Mouse (Mus musculus): ENCODE measurements around the gene Desi2. TPM values are rescaled to one million over a fixed set of nuclear protein-coding genes. Genes with fewer than 3 reads are reported as not detected.
"Not testable (repeated sequence)": the region's sequence is repeated elsewhere in the genome, so short reads cannot be mapped to it uniquely, and the experiment has no call there.

The Desi2 gene
- polyA plus RNA-seq, 1 experiment: 54.9 TPM

- Histone ChIP-seq H3K27ac (ENCODE audit: insufficient read depth, low read length) (no peak overlapping the region), H3K4me1 (ENCODE audit: control insufficient read depth, insufficient read depth, low read length) (no peaks in the 10 kb centered on the region), H3K4me3 (ENCODE audit: insufficient read depth, low read length) (no peak overlapping the region)
- no peak for TF ChIP-seq POLR2A (IDR thresholded peaks at IDR 0.05; ENCODE audit: low read depth, low read length)
- no peak for TF ChIP-seq CTCF (IDR thresholded peaks at IDR 0.05; ENCODE audit: borderline replicate concordance, insufficient read depth, low read length)
These were observed 69.1 kb downstream of the Desi2 start for GRCm38 (mm10) chr1:178256351-178256750.

- no peak overlapping the region for H3K4me3 ChIP-seq (ENCODE audit: insufficient read depth, low read length)
- H3K4me1 ChIP-seq (ENCODE audit: control insufficient read depth, insufficient read depth, low read length): no peaks in the 10 kb centered on the region
- TF ChIP-seq CTCF (IDR thresholded peaks at IDR 0.05; ENCODE audit: borderline replicate concordance, insufficient read depth, low read length) (no peak), POLR2A (IDR thresholded peaks at IDR 0.05; ENCODE audit: low read depth, low read length) (no peak)
- H3K27ac ChIP-seq (ENCODE audit: insufficient read depth, low read length): no peak overlapping the region
These were observed 71.6 kb downstream of the Desi2 start for GRCm38 (mm10) chr1:178258821-178259220.

GRCm38 (mm10) chr1:178265381-178265780, 78.2 kb downstream of the Desi2 start:
- H3K4me1 ChIP-seq (ENCODE audit: control insufficient read depth, insufficient read depth, low read length); H3K27ac ChIP-seq (ENCODE audit: insufficient read depth, low read length); H3K4me3 ChIP-seq (ENCODE audit: insufficient read depth, low read length): not testable (repeated sequence)

GRCm38 (mm10) chr1:178270635-178271034, 83.4 kb downstream of the Desi2 start:
- no peak overlapping the region for H3K27ac ChIP-seq (ENCODE audit: insufficient read depth, low read length)
- H3K4me1 ChIP-seq (ENCODE audit: control insufficient read depth, insufficient read depth, low read length): no peaks in the 10 kb centered on the region
- no peak overlapping the region for H3K4me3 ChIP-seq (ENCODE audit: insufficient read depth, low read length)
- TF ChIP-seq CTCF (IDR thresholded peaks at IDR 0.05; ENCODE audit: borderline replicate concordance, insufficient read depth, low read length): no peak
- no peak for TF ChIP-seq POLR2A (IDR thresholded peaks at IDR 0.05; ENCODE audit: low read depth, low read length)

- no peak for TF ChIP-seq CTCF (IDR thresholded peaks at IDR 0.05; ENCODE audit: borderline replicate concordance, insufficient read depth, low read length)
- TF ChIP-seq POLR2A (IDR thresholded peaks at IDR 0.05; ENCODE audit: low read depth, low read length): no peak
- Histone ChIP-seq H3K27ac (ENCODE audit: insufficient read depth, low read length) (no peak overlapping the region), H3K4me1 (ENCODE audit: control insufficient read depth, insufficient read depth, low read length) (no peaks in the 10 kb centered on the region), H3K4me3 (ENCODE audit: insufficient read depth, low read length) (no peak overlapping the region; the same call in 1 of the 2 replicates)
These were observed 88.0 kb downstream of the Desi2 start for GRCm38 (mm10) chr1:178275174-178275730.

GRCm38 (mm10) chr1:178275738-178276053, 88.5 kb downstream of the Desi2 start:
- H3K4me3 ChIP-seq (ENCODE audit: insufficient read depth, low read length): peak overlapping the region; percentile 16
- H3K4me1 ChIP-seq (ENCODE audit: control insufficient read depth, insufficient read depth, low read length): no peaks in the 10 kb centered on the region
- no peak for TF ChIP-seq CTCF (IDR thresholded peaks at IDR 0.05; ENCODE audit: borderline replicate concordance, insufficient read depth, low read length)
- TF ChIP-seq POLR2A (IDR thresholded peaks at IDR 0.05; ENCODE audit: low read depth, low read length): no peak
- H3K27ac ChIP-seq (ENCODE audit: insufficient read depth, low read length): no peak overlapping the region

- Histone ChIP-seq H3K27ac (ENCODE audit: insufficient read depth, low read length) (no peak overlapping the region), H3K4me3 (ENCODE audit: insufficient read depth, low read length) (peak overlapping the region; percentile 16), H3K4me1 (ENCODE audit: control insufficient read depth, insufficient read depth, low read length) (no peaks in the 10 kb centered on the region)
- no peak for TF ChIP-seq CTCF (IDR thresholded peaks at IDR 0.05; ENCODE audit: borderline replicate concordance, insufficient read depth, low read length)
- no peak for TF ChIP-seq POLR2A (IDR thresholded peaks at IDR 0.05; ENCODE audit: low read depth, low read length)
These were observed 89.1 kb downstream of the Desi2 start for GRCm38 (mm10) chr1:178276054-178276911.

GRCm38 (mm10) chr1:178283314-178283713, 96.1 kb downstream of the Desi2 start:
- not testable (repeated sequence) for H3K4me1 ChIP-seq (ENCODE audit: control insufficient read depth, insufficient read depth, low read length); H3K4me3 ChIP-seq (ENCODE audit: insufficient read depth, low read length); H3K27ac ChIP-seq (ENCODE audit: insufficient read depth, low read length)

GRCm38 (mm10) chr1:178283946-178284720, 96.9 kb downstream of the Desi2 start:
- Histone ChIP-seq H3K4me3 (ENCODE audit: insufficient read depth, low read length) (no peak overlapping the region), H3K4me1 (ENCODE audit: control insufficient read depth, insufficient read depth, low read length) (peaks cover 4% of the 10 kb centered on the region; the same call in 1 of the 2 replicates), H3K27ac (ENCODE audit: insufficient read depth, low read length) (no peak overlapping the region)
- TF ChIP-seq POLR2A (IDR thresholded peaks at IDR 0.05; ENCODE audit: low read depth, low read length) (no peak), CTCF (IDR thresholded peaks at IDR 0.05; ENCODE audit: borderline replicate concordance, insufficient read depth, low read length) (no peak)

- no peak overlapping the region for H3K27ac ChIP-seq (ENCODE audit: insufficient read depth, low read length)
- no peak overlapping the region for H3K4me3 ChIP-seq (ENCODE audit: insufficient read depth, low read length)
- TF ChIP-seq POLR2A (IDR thresholded peaks at IDR 0.05; ENCODE audit: low read depth, low read length): no peak
- no peak for TF ChIP-seq CTCF (IDR thresholded peaks at IDR 0.05; ENCODE audit: borderline replicate concordance, insufficient read depth, low read length)
- 0 out of 2 replicates have a peak, but pooled peaks cover 2% of the 10 kb centered on the region for H3K4me1 ChIP-seq (ENCODE audit: control insufficient read depth, insufficient read depth, low read length)
These were observed 100.5 kb downstream of the Desi2 start for GRCm38 (mm10) chr1:178287601-178288176.
